Mouse (Mus musculus) ES-E14 (cell line): ENCODE measurements at regions not wholly inside any gene's neighbourhood (a gene's known extent, or its start where the extent isn't known, plus 50 kb on each side); places are given as distances from the start of the nearest gene placed in this dataset.

ENCODE experiments used
- MAFK ChIP-seq: IDR thresholded peaks from 2 replicates; pipeline ENCODE4 v1.6.1; 2014; ENCODE audit warnings: mild to moderate bottlenecking, low read depth, low read length, inconsistent platforms; ENCODE audit not compliant: insufficient read depth
- ZC3H11A ChIP-seq: IDR thresholded peaks from 2 replicates; pipeline ENCODE4 v1.6.1; 2012; ENCODE audit warnings: low read depth, mild to moderate bottlenecking, inconsistent platforms, low read length, borderline replicate concordance
- ZNF384 ChIP-seq: IDR thresholded peaks from 2 replicates; pipeline ENCODE4 v1.6.1; 2012; ENCODE audit warnings: low read depth, low read length, inconsistent platforms

GRCm38 (mm10) chr8:53281041-53281440 lies 230.5 kb upstream of the Aga start:
- TF ChIP-seq MAFK = peak; percentile 82
- no peak for TF ChIP-seq ZNF384
- TF ChIP-seq ZC3H11A = no peak
